Mouse (Mus musculus) induced T-regulatory cell, adult 2 months (primary cell): Measurements from ENCODE around the gene Rpgrip1.
A peak's percentile ranks its signal among the peaks of the same experiment; 100 is the strongest.

Experiments
- DNase-seq: peaks from one replicate; pipeline ENCODE4 v3.0.0-alpha.2; 2012; ENCODE audit warnings: low read depth

Gene Rpgrip1

GRCm38 (mm10) chr14:52197156-52197878, 86.8 kb downstream of the Rpgrip1 start, which contains the start of gene Supt16:
Supt16 (minus strand) TSS chr14:52197416.
- DNase-seq = peak; percentile 93

GRCm38 (mm10) chr14:52198141-52198540, 87.6 kb downstream of the Rpgrip1 start:
- DNase-seq = no peak

- no peak for DNase-seq
Observed at GRCm38 (mm10) chr14:52199412-52199811, 88.9 kb downstream of the Rpgrip1 start.
